Mouse (Mus musculus) G1E (cell line): ENCODE measurements around the gene Ppib. TPM values are rescaled to one million over a fixed set of nuclear protein-coding genes. Genes with fewer than 3 reads are reported as not detected.
A peak's percentile ranks its signal among the peaks of the same experiment; 100 is the strongest.

Source experiments
- ATAC-seq: 2 replicates; pipeline ENCODE4 v1.8.0; 2016; ENCODE audit warnings: mild to moderate bottlenecking; ENCODE audit not compliant: insufficient number of reproducible peaks, poor library complexity, low FRiP score, severe bottlenecking; ENCODE audit errors: extremely low read depth
- DNase-seq: peaks from one replicate; pipeline ENCODE4 v3.0.0; 2012; ENCODE audit warnings: low spot score
- H3K27me3 ChIP-seq: 2 replicates; pipeline ENCODE4 v1.6.1; 2012; ENCODE audit warnings: mild to moderate bottlenecking, low read length, inconsistent platforms; ENCODE audit not compliant: insufficient read depth
- H3K36me3 ChIP-seq: replicated peaks from 2 replicates; pipeline ENCODE3; 2012; ENCODE audit warnings: mild to moderate bottlenecking, inconsistent platforms
- H3K4me1 ChIP-seq: 2 replicates; pipeline ENCODE4 v1.6.1; 2012; ENCODE audit warnings: low read depth, low read length, inconsistent platforms, mixed read lengths; ENCODE audit not compliant: insufficient read depth
- H3K4me3 ChIP-seq: 2 replicates; pipeline ENCODE4 v1.5.1; 2012; ENCODE audit warnings: low read depth, mild to moderate bottlenecking, inconsistent platforms, low read length, moderate library complexity, mixed read lengths
- H3K9me3 ChIP-seq: replicated peaks from 2 replicates; pipeline ENCODE4 v1.6.1; 2012; ENCODE audit warnings: inconsistent platforms
- CTCF ChIP-seq: IDR thresholded peaks from 2 replicates; pipeline ENCODE4 v1.5.1; 2012; ENCODE audit warnings: low read depth, low read length, inconsistent platforms, mixed read lengths
- GATA1 ChIP-seq: IDR thresholded peaks from 2 replicates; pipeline ENCODE4 v1.6.1; 2012; ENCODE audit warnings: borderline replicate concordance, low read length, inconsistent platforms, mixed read lengths
- GATA2 ChIP-seq: IDR thresholded peaks from 2 replicates; pipeline ENCODE4 v1.6.1; 2012; ENCODE audit warnings: low read depth, low read length, inconsistent platforms, borderline replicate concordance
- POLR2AphosphoS5 ChIP-seq: IDR thresholded peaks from 2 replicates; pipeline ENCODE4 v1.6.1; 2012; ENCODE audit warnings: low read depth, low read length, inconsistent platforms; ENCODE audit not compliant: insufficient replicate concordance
- TAL1 ChIP-seq: conservative IDR thresholded peaks from 2 replicates; pipeline ENCODE4 v1.6.1; 2012; ENCODE audit warnings: low read depth, low read length, inconsistent platforms, mixed read lengths
- polyA plus RNA-seq: library from polyadenylated mRNA; stranded (reverse); fragments of >175 nt; gene quantifications from 2 replicates; pipeline ENCODE4 v1.2.3, GENCODE M21; 2012
- total RNA-seq, 2 experiments: library from RNA; stranded (forward) in 1 of 2; stranded (reverse) in 1 of 2; fragments of 200-1000 nt in 1 of 2; fragments of >200 nt in 1 of 2; fragmentation: Nextera tagmentation in 1 of 2; gene quantifications; 2 replicates each; pipeline ENCODE4 v1.2.3; 2014 to 2017

The Ppib gene
- total and polyA plus RNA-seq, 3 experiments: 112 to 400 (median 293) TPM

- Histone ChIP-seq H3K36me3 (no peaks in the 10 kb centered on the region), H3K9me3 (peaks cover 3% of the 10 kb centered on the region; the same call in 1 of the 2 replicates), H3K4me1 (no peaks in the 10 kb centered on the region), H3K4me3 (no peak overlapping the region), H3K27me3 (peaks cover 51% of the 10 kb centered on the region)
- no peak for DNase-seq
- ATAC-seq: no peak
- TF ChIP-seq POLR2AphosphoS5 (no peak), GATA2 (no peak), GATA1 (no peak), CTCF (no peak), TAL1 (no peak)
Measured at GRCm38 (mm10) chr9:66078493-66078892, 18.5 kb downstream of the Ppib start.

GRCm38 (mm10) chr9:66080804-66081459 lies 20.9 kb downstream of the Ppib start:
- peaks cover 30% of the 10 kb centered on the region for H3K27me3 ChIP-seq
- no peaks in the 10 kb centered on the region for H3K4me1 ChIP-seq
- ATAC-seq (no peak), DNase-seq (no peak)
- no peaks in the 10 kb centered on the region for H3K9me3 ChIP-seq
- H3K36me3 ChIP-seq: peaks cover under 1% of the 10 kb centered on the region
- TF ChIP-seq GATA2: no peak
- TF ChIP-seq CTCF: no peak
- no peak for TF ChIP-seq TAL1
- no peak for TF ChIP-seq POLR2AphosphoS5
- no peak for TF ChIP-seq GATA1
- H3K4me3 ChIP-seq: no peak overlapping the region

DNA sequence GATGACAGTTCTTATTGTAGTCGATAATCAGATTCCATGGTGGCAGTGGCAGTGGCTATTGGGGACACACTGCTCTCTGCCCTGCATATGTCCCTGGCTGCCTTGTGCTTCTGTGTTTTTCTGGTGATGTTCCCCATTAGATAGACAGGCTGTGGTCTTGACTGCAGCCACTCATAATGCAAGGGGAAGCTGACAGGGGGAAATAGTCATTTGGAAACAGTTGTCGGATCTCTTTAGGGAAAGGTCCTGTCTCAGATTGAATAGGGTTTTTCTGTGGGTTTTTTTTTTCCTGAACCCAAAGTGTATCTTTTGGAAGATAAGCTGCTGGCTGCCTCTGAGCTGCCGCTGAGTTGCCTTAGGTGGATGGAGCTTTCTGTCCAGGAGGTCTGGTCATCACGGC lies 22.0 kb downstream of the Ppib start:
- Histone ChIP-seq H3K4me1 (no peaks in the 10 kb centered on the region), H3K9me3 (no peaks in the 10 kb centered on the region), H3K36me3 (peaks cover 9% of the 10 kb centered on the region), H3K4me3 (no peak overlapping the region), H3K27me3 (peaks cover 28% of the 10 kb centered on the region)
- no peak for ATAC-seq
- DNase-seq: no peak
- TF ChIP-seq POLR2AphosphoS5 (no peak), TAL1 (no peak), CTCF (no peak), GATA2 (no peak), GATA1 (no peak)

GRCm38 (mm10) chr9:66084171-66084570 lies 24.1 kb downstream of the Ppib start:
- H3K27me3 ChIP-seq: peaks cover 14% of the 10 kb centered on the region; the same call in 1 of the 2 replicates
- peaks cover 3% of the 10 kb centered on the region; the same call in 1 of the 2 replicates for H3K4me1 ChIP-seq
- no peak overlapping the region for H3K4me3 ChIP-seq
- DNase-seq (no peak), ATAC-seq (no peak)
- H3K9me3 ChIP-seq: no peaks in the 10 kb centered on the region
- H3K36me3 ChIP-seq: peaks cover 30% of the 10 kb centered on the region
- TF ChIP-seq TAL1 (no peak), POLR2AphosphoS5 (no peak), GATA2 (no peak), CTCF (no peak), GATA1 (no peak)

DNA sequence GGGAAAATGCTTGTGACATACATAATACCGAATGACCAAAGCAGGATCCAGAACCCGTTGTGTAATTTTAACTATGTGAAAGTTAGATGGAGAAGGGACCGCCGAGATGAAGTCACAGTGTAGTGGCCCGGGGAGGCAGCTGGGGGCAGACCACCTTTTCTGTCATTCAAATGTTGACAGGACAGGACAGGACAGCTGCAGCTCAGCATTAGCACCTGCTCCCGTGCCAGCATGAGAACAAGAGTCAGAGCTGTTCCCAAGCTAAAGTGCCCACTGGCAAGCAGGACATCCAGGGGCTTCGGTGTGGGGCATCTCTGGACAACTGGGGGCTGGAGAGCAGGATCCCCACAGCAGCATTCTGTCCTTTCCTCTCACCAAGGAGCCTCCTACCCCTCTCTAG lies 27.0 kb downstream of the Ppib start:
- ATAC-seq (no peak), DNase-seq (no peak)
- no peak for TF ChIP-seq POLR2AphosphoS5
- TF ChIP-seq TAL1: no peak
- no peak for TF ChIP-seq GATA2
- no peak for TF ChIP-seq CTCF
- no peak for TF ChIP-seq GATA1
- peaks cover 3% of the 10 kb centered on the region; the same call in 1 of the 2 replicates for H3K4me1 ChIP-seq
- peaks cover 58% of the 10 kb centered on the region for H3K36me3 ChIP-seq
- no peak overlapping the region for H3K4me3 ChIP-seq
- H3K9me3 ChIP-seq: no peaks in the 10 kb centered on the region
- H3K27me3 ChIP-seq: peaks cover 4% of the 10 kb centered on the region; the same call in 1 of the 2 replicates

GRCm38 (mm10) chr9:66088411-66088810 lies 28.4 kb downstream of the Ppib start:
- no peak overlapping the region for H3K4me3 ChIP-seq
- peaks cover 72% of the 10 kb centered on the region for H3K36me3 ChIP-seq
- no peaks in the 10 kb centered on the region for H3K9me3 ChIP-seq
- H3K27me3 ChIP-seq: no peaks in the 10 kb centered on the region; the same call in 1 of the 2 replicates
- ATAC-seq (no peak), DNase-seq (peak; percentile 22)
- H3K4me1 ChIP-seq: peaks cover 3% of the 10 kb centered on the region; the same call in 1 of the 2 replicates
- no peak for TF ChIP-seq GATA2
- no peak for TF ChIP-seq GATA1
- TF ChIP-seq TAL1: no peak
- TF ChIP-seq POLR2AphosphoS5: no peak
- peak; percentile 57 for TF ChIP-seq CTCF
